Mouse (Mus musculus): ENCODE measurements around the gene Donson. TPM values are rescaled to one million over a fixed set of nuclear protein-coding genes. Genes with fewer than 3 reads are reported as not detected.

Donson gene
- total and polyA plus RNA-seq, 2 experiments: 2.3 to 2.9 TPM

GRCm38 (mm10) chr16:91717399-91717798 is 28.8 kb upstream of the Donson start:
- TF ChIP-seq POLR2A (IDR thresholded peaks at IDR 0.05; ENCODE audit: extremely low read depth, insufficient read depth, low read length) (no peak), CTCF (IDR thresholded peaks at IDR 0.05; ENCODE audit: low read depth, low read length) (no peak)
- Histone ChIP-seq H3K36me3 (ENCODE audit: control insufficient read depth, insufficient read depth, low read length) (peaks cover 3% of the 10 kb centered on the region; the same call in 1 of the 2 replicates), H3K9ac (ENCODE audit: low read depth, low read length) (no peak overlapping the region), H3K27ac (replicated peaks; ENCODE audit: insufficient read depth, low read depth, low read length) (no peak overlapping the region), H3K4me1 (ENCODE audit: control insufficient read depth, insufficient read depth, low read length) (no peaks in the 10 kb centered on the region), H3K79me2 (ENCODE audit: control insufficient read depth, insufficient read depth, low read length) (peaks cover 5% of the 10 kb centered on the region; the same call in 1 of the 2 replicates), H3K27me3 (ENCODE audit: control insufficient read depth, insufficient read depth, low read length) (no peaks in the 10 kb centered on the region), H3K4me3 (ENCODE audit: insufficient read depth, low read depth, low read length) (no peak overlapping the region)
- DNase-seq (ENCODE audit: extremely low read depth, low read depth, low spot score): no peak
- 87% methylated on average over 4 of the region's 4 CpGs for WGBS

GRCm38 (mm10) chr16:91716927-91717349 is 28.4 kb upstream of the Donson start:
- no peak for TF ChIP-seq CTCF (IDR thresholded peaks at IDR 0.05; ENCODE audit: low read depth, low read length)
- Histone ChIP-seq H3K4me1 (ENCODE audit: control insufficient read depth, insufficient read depth, low read length) (no peaks in the 10 kb centered on the region), H3K27ac (replicated peaks; ENCODE audit: insufficient read depth, low read depth, low read length) (no peak overlapping the region), H3K36me3 (ENCODE audit: control insufficient read depth, insufficient read depth, low read length) (peaks cover 5% of the 10 kb centered on the region; the same call in 1 of the 2 replicates), H3K4me3 (ENCODE audit: insufficient read depth, low read depth, low read length) (no peak overlapping the region), H3K79me2 (ENCODE audit: control insufficient read depth, insufficient read depth, low read length) (0 out of 2 replicates have a peak, but pooled peaks cover 3% of the 10 kb centered on the region), H3K27me3 (ENCODE audit: control insufficient read depth, insufficient read depth, low read length) (no peaks in the 10 kb centered on the region), H3K9ac (ENCODE audit: low read depth, low read length) (no peak overlapping the region)
- 75% methylated on average over 11 of the region's 11 CpGs for WGBS
- DNase-seq (ENCODE audit: extremely low read depth, low read depth, low spot score): peak; percentile 34

- H3K9ac ChIP-seq (ENCODE audit: low read depth, low read length): no peak overlapping the region
These were observed 21.7 kb upstream of the Donson start for GRCm38 (mm10) chr16:91710241-91710640.

GRCm38 (mm10) chr16:91704603-91705340 is 16.2 kb upstream of the Donson start:
- 90% methylated on average over 14 of the region's 14 CpGs for WGBS
- Histone ChIP-seq H3K9ac (ENCODE audit: low read depth, low read length) (no peak overlapping the region), H3K27ac (replicated peaks; ENCODE audit: insufficient read depth, low read depth, low read length) (no peak overlapping the region), H3K4me3 (ENCODE audit: insufficient read depth, low read depth, low read length) (no peak overlapping the region), H3K4me1 (ENCODE audit: control insufficient read depth, insufficient read depth, low read length) (no peaks in the 10 kb centered on the region), H3K27me3 (ENCODE audit: control insufficient read depth, insufficient read depth, low read length) (no peaks in the 10 kb centered on the region), H3K79me2 (ENCODE audit: control insufficient read depth, insufficient read depth, low read length) (no peaks in the 10 kb centered on the region), H3K36me3 (ENCODE audit: control insufficient read depth, insufficient read depth, low read length) (peaks cover 7% of the 10 kb centered on the region)
- DNase-seq (ENCODE audit: extremely low read depth, low read depth, low spot score): no peak
- 0 out of 2 replicates have a peak, but pooled peaks have one; percentile 1 for TF ChIP-seq CTCF (IDR thresholded peaks at IDR 0.05; ENCODE audit: low read depth, low read length)
- TF ChIP-seq POLR2A (IDR thresholded peaks at IDR 0.05; ENCODE audit: extremely low read depth, insufficient read depth, low read length): no peak

More at GRCm38 (mm10) chr16:91710241-91710640, 21.7 kb upstream of the Donson start:
- Histone ChIP-seq H3K36me3 (ENCODE audit: control insufficient read depth, insufficient read depth, low read length) (peaks cover 8% of the 10 kb centered on the region), H3K79me2 (ENCODE audit: control insufficient read depth, insufficient read depth, low read length) (no peaks in the 10 kb centered on the region), H3K27me3 (ENCODE audit: control insufficient read depth, insufficient read depth, low read length) (no peaks in the 10 kb centered on the region), H3K27ac (replicated peaks; ENCODE audit: insufficient read depth, low read depth, low read length) (no peak overlapping the region), H3K4me1 (ENCODE audit: control insufficient read depth, insufficient read depth, low read length) (no peaks in the 10 kb centered on the region), H3K4me3 (ENCODE audit: insufficient read depth, low read depth, low read length) (no peak overlapping the region)
- WGBS: 71% methylated on average over 7 of the region's 7 CpGs
- TF ChIP-seq CTCF (IDR thresholded peaks at IDR 0.05; ENCODE audit: low read depth, low read length) (no peak), POLR2A (IDR thresholded peaks at IDR 0.05; ENCODE audit: extremely low read depth, insufficient read depth, low read length) (no peak)
- no peak for DNase-seq (ENCODE audit: extremely low read depth, low read depth, low spot score)

GRCm38 (mm10) chr16:91702771-91703188 is 14.2 kb upstream of the Donson start:
- Histone ChIP-seq H3K4me1 (ENCODE audit: control insufficient read depth, insufficient read depth, low read length) (no peaks in the 10 kb centered on the region), H3K79me2 (ENCODE audit: control insufficient read depth, insufficient read depth, low read length) (no peaks in the 10 kb centered on the region), H3K27me3 (ENCODE audit: control insufficient read depth, insufficient read depth, low read length) (no peaks in the 10 kb centered on the region), H3K9ac (ENCODE audit: low read depth, low read length) (no peak overlapping the region), H3K27ac (replicated peaks; ENCODE audit: insufficient read depth, low read depth, low read length) (no peak overlapping the region), H3K4me3 (ENCODE audit: insufficient read depth, low read depth, low read length) (no peak overlapping the region), H3K36me3 (ENCODE audit: control insufficient read depth, insufficient read depth, low read length) (peaks cover 15% of the 10 kb centered on the region)
- WGBS: 88% methylated on average over 3 of the region's 3 CpGs
- DNase-seq (ENCODE audit: extremely low read depth, low read depth, low spot score): no peak
- no peak for TF ChIP-seq POLR2A (IDR thresholded peaks at IDR 0.05; ENCODE audit: extremely low read depth, insufficient read depth, low read length)
- TF ChIP-seq CTCF (IDR thresholded peaks at IDR 0.05; ENCODE audit: low read depth, low read length): no peak

- Histone ChIP-seq H3K4me3 (ENCODE audit: insufficient read depth, low read depth, low read length) (no peak overlapping the region), H3K9ac (ENCODE audit: low read depth, low read length) (no peak overlapping the region), H3K79me2 (ENCODE audit: control insufficient read depth, insufficient read depth, low read length) (no peaks in the 10 kb centered on the region), H3K36me3 (ENCODE audit: control insufficient read depth, insufficient read depth, low read length) (peaks cover 11% of the 10 kb centered on the region; the same call in 1 of the 2 replicates), H3K27me3 (ENCODE audit: control insufficient read depth, insufficient read depth, low read length) (no peaks in the 10 kb centered on the region), H3K27ac (replicated peaks; ENCODE audit: insufficient read depth, low read depth, low read length) (no peak overlapping the region), H3K4me1 (ENCODE audit: control insufficient read depth, insufficient read depth, low read length) (no peaks in the 10 kb centered on the region)
- DNase-seq (ENCODE audit: extremely low read depth, low read depth, low spot score): no peak
- TF ChIP-seq CTCF (IDR thresholded peaks at IDR 0.05; ENCODE audit: low read depth, low read length) (no peak), POLR2A (IDR thresholded peaks at IDR 0.05; ENCODE audit: extremely low read depth, insufficient read depth, low read length) (no peak)
- 92% methylated on average over 13 of the region's 13 CpGs for WGBS
These were observed 13.3 kb upstream of the Donson start for GRCm38 (mm10) chr16:91701908-91702307.
